Mouse (Mus musculus) kidney, adult 18-20 months (tissue): ENCODE data around the gene Paip2b.
"Not testable (repeated sequence)": the region's sequence is repeated elsewhere in the genome, so short reads cannot be mapped to it uniquely, and the experiment has no call there.

Source experiments
- DNase-seq: peaks from one replicate; pipeline ENCODE4 v3.0.0; 2021

Gene Paip2b

DNA sequence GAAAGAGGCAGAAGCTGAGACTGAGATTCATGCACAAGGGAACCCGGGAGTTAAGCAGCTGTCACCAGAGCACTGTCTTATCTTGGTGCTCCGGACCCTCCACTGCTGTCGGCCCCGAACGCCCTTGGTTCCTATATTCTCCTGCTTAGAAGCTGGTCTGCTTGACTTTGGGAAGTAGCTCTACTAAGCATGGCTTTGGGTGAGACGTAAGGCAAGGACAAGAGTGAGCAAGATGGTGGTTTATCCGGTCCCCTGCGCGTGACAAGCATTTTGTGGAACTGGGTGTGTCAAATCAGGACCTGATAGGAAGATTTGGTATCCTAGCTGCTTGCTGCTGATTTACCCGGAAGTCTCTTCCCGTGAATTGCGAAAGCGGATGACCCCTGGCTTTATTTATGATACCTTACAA, 36.0 kb downstream of the Paip2b start:
- no peak for DNase-seq

DNA sequence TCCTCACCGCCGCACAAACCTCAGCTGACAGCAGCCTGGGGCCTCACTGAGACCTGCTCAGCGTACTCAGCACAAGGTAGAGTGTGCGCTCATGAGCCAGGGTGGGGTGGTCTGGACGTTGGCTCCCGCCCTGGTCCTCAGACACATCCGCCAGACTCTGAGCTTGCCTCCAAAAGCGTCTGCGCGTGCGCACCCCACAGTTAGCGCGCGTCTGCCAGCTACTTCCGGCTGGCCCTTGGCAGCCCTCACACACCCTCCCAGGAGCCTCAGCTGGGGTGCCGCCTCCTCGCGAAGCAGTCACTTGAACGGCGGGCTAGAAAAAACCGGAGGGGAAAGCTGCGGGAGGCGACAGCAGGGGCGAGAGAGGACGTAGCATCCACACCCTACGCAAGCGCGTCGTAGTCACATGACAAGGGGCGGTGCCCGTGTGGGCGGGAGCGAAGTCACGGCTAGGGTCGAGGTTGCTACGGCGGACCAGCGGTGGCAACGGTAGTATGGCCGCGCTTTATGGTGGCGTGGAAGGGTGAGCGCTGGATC, 36.7 kb downstream of the Paip2b start, which contains the start of gene Nagk:
Gene Nagk, plus strand, starts transcription at position 223 of the 537 bp plus-strand sequence.
- DNase-seq, result peak; percentile 97

DNA sequence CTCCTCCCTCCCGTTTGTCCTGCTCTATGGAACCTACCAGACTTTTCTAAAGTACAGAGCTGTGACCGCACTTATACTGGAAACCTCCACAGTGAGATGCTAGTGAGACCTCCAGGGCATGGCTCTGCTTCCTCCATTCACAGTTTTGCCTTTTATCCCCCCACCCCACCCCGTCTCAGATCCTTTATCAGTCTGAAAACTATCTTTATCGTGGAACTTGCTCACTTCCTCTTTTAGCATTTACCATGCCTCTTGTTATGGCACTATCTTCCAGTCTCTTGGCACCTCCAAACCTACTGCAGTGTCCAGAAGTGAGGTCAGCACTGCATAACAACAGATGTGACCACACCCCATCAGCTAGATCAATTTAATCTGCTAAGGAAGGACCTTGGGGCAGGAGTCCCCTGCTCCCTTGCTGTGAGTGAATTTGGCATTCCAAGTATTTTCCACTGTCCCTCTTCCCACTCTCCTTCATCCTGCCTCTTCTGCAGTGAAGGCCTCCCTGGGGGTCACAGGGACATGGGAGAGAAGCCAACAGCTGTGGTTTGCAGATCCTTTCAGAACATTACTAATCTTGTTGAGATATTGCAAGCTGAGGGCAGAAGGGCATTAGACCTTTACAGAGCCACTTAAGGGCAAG, 40.2 kb downstream of the Paip2b start:
- DNase-seq, result no peak

DNA sequence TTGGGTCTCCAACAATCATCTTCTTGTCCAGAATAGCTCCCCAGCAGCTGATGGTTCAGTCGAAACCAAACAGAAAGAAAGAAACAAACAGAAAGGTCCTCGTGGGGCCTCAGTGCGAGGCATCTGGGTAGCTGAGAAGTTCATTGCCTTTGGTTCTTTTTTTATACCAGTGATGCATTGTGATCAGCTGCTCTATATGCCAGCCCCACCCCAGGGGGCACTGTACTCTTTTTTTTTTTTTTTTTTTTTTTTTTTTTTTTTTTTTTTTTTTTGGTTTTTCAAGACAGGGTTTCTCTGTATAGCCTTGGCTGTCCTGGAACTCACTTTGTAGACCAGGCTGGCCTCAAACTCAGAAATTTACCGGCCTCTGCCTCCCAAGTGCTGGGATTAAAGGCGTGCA, 41.0 kb downstream of the Paip2b start:
- not testable (repeated sequence) for DNase-seq

DNA sequence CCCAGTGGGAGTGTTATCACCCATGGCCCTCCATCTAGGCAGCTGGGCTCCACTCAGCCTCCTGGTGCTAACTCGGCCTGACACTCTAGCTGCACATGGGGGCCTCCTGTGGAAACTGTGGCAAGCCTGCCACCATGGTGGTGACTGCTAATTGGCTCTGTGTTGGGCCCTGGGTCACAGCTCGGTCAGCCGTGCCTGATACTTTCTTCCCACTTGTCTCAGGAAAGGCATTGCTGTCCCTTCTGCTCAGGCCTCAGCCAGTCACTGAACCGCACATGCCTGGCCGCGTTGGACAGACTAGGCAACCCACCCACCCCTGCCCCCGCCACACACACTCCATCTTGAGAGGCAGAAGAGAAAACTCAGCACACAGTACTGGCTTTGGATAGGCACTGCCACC, 43.0 kb downstream of the Paip2b start:
- no peak for DNase-seq

DNA sequence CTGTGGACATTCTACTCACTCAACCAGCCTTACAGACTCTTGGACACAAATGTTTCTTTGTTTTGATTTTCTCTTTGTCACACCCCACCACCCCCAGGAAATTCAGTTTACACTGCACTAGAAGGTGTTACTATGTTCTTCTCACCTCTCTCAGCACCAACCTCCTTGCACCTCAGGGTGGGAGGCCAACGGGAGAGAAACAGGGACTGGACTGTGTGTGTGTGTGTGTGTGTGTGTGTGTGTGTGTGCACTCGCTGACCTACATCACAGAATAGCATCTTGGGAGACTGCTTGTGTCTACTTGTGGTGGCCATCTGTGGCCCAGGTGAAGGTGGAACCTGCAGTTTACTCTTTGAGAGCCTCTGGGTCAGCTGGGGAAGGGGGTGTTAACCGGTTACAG, 45.1 kb downstream of the Paip2b start:
- no peak for DNase-seq

DNA sequence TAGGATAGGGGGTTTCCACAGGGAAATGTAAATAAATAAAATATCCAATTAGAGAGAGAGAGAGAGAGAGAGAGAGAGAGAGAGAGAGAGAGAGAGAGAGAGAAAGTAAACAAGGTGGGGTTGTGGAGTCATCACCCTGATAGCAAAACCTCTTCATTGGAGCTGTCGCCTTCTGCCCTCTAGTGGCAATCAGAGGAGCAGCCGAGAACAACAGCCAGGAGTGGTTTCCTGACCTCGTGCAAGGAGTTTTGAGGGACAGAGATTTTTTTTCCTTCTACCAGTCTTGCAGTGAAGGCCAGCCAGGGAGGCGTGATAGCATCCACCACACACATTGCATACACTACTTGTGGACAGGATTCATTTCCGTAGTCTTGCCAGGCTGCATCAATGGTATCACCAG, 52.5 kb downstream of the Paip2b start:
- peak; percentile 61 for DNase-seq

DNA sequence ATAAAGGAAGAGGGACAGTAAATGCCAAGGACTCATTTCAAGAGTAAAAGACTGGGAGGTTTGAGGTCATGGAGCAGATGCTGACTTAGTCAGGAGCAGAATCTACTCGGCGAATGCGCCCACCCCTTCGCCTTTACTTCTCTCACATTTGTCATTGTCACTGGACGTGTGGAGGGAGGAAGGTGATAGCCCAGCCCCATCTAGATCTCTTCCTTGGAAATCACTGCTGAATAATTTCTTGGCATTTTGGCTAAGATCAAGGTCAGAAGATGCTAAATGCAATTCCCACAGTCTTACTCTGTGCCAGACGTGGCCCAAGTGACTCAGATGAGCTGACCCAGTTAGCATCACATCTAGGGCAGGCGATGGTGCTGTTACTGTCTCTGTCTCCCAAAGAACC, 53.2 kb downstream of the Paip2b start:
- DNase-seq, result no peak

DNA sequence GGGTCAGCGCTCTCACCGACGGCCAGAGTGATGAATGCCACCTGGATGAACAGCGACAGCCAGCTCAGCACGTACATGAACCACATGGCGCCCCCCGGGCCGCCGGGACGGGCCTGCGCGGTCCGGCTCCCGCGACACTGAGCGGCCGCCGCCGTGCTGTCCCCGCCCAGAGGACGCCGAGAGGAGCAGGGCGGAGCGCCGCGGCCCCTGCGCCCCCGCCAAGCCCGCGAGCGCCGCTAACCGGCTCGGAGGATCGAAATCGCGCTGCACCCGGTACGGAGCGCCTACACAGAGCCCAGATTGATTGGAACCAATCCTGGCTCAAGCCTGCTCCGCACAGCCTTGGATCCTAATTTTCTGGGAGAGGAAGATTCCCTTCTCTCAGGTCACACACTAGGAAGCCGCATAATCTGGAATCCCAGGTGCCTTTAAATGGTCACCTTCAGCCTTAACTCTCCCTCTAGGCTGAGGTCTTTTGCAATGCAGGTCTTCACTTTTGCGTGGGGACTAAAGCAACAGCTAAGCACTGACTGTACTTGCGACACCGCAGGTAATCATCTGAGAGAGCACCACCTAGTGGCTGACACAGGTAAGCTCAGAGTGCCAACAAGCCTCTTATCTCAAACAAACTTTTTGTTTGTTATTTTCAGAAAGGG, 55.8 kb downstream of the Paip2b start, which contains the start of gene Tex261:
Gene Tex261, minus strand, starts transcription at position 176 of the 656 bp plus-strand sequence.
- DNase-seq, result peak; percentile 91

DNA sequence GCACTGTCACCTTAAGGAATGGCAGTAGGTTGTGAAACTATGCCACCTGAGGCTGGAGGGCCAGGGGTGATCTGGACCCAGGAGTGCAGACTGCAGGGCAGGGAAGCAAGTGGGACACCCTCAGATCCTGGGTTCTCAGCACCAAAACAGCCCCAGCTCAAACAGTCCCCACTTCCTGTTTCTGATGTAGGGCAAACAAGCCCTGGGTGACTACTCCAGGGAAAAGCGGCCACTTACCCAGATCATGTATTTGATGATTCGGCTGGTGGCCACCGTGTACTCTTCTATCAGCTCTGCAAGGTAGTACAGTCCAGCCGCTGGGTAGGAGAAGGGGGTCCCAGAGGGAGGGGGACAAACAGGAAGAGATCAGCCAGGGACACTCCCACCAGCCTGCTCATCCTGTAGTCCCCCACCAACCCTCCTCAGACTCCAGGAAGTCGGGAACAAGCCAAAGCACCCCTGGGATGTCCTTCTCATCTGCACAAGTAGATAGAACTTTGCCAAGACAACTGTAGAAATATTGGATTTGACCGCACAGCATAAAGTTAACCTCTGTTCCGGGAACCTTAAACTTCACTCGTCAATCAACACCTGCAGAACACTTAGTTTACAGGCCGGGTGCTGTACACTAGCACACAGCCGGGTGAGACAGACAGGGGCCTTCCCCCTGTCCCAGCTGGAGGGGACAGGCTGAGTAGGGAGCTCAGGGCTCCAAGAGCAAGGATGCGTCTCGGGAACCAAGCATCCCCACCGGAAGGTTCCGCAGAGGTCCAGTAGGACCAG, 56.6 kb downstream of the Paip2b start:
- peak; percentile 31 for DNase-seq

DNA sequence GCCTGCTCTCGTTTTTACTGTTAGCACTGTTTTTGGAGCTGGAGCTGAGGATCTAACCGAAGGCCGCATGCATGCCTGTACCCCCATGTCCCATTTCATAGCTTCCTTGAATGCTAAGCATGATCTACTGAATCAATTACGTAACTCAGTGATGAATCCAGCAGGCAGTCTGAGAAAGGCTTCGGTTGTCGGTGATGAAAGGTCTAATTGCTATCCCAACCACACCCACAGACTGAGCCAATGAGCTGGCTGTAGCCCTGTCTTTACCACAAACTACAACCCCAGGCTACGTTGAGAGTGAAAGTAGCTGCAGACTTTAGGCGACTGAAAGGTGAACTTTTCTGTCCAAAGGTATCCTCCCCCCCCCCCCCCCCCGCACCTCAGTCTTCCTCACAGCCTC, 57.4 kb downstream of the Paip2b start:
- DNase-seq, result no peak

DNA sequence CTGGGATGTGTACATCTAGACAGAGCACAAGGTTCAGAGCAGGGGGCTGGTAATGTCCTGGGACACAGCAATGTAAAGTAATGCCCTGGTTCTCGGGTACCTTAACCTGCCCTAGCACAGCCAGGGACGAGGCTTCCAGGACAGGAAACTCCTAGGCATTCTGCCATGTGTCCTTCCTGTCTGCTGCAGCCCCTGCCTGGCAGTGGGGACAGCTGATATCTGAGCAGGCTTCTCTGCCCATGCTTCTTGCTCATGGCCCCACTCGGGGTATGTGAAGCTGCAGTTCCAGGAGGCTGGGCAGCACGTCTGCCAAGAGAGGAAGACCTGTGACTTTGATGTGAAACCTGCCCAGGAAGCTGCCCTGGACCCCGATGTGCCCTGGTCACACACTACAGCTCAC, 63.1 kb downstream of the Paip2b start:
- no peak for DNase-seq

DNA sequence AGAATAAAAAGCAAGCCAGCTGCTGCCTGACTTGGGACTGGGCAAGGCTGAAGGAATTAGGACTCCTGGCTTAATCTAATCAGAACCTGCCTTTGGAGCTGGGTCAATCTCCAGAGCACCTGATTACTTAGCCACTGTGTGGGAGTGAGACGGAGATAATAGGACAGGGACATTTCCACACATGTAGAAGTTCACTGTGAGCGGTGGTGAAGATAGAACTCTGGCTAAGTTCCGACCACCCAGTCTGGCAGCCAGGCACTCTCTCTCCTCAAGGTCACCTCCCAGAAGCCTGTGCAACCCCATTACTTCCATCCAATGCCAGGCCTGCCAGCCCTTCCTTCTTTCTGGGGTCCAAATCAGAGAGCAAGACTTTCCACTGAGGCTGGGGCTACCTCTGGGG, 64.6 kb downstream of the Paip2b start:
- no peak for DNase-seq

DNA sequence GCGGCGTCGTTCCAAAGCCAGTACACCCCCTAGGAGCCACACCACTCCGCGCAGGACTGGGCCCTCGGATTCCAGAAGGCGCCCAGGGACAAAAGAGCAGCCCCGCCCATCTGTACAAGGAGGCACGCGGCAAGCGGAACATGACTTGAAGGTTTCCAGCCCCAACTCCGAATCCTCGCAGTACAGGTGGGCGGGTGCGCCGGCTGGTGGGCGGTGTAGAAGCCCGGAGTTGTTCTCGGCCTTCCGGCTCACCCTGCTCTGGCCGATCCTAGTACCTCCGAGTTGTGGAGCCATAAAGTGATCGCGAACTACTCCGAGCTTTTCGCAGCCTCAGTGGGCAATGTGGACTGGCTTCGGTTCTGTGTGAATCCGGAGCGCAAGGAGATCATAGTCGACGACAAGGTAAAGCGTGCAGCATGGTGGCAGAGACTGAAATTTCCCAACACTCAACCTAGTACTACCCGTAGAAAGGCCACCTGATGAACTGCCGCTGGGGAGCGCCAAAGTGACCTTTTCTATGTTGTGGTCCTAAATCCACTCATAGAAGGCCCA, 68.6 kb downstream of the Paip2b start:
- DNase-seq, result peak; percentile 36

DNA sequence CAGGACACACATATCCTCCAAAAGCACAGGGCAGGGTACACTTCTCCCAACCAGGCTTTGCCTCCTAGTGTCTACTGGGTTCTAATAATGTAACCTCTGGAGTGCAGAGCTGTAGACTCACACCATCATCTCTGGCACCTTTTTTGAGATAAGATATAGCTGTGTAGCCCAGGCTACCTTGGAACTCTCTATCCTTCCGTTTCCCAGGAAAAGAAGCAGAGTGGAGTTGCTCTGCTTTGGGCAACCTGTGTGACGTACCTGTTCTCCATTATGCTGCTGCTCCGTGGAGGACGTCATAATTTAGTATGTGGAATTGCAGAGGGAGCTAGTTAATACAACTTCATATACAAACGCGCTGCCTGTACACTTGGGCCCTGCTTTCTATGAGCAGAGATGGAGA, 69.2 kb downstream of the Paip2b start, which contains the start of gene Ankrd53:
Gene Ankrd53, plus strand, starts transcription at position 301 of the 400 bp plus-strand sequence.
- no peak for DNase-seq

DNA sequence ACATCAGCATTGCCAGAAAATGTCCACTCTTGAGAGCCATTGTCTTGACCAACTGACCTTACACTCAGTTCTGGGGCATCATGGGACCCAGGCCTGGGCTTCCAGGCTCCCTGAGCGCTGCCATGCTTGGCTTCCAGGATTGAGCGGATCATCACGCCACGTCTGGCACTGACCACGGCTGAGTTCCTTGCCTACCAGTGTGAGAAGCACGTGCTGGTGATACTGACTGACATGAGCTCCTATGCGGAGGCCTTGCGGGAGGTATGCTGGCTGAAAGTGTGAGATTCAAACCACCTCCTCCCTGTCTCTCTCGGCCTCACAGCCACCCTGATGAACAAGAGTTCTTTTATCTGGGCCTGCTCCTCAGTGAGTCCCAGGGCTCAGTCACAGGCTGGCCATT, 75.5 kb downstream of the Paip2b start:
- no peak for DNase-seq
